Mouse (Mus musculus) C2C12 (cell line): ENCODE data around the gene Simc1.

Experiments used
- CEBPB ChIP-seq: IDR thresholded peaks from one replicate; pipeline ENCODE4 v1.6.1; 2011; ENCODE audit warnings: low read depth, mild to moderate bottlenecking, control low read depth, moderate library complexity
- CTCF ChIP-seq: IDR thresholded peaks from one replicate; pipeline ENCODE4 v1.5.1; 2011; ENCODE audit not compliant: control insufficient read depth, insufficient read depth, insufficient read length
- MAX ChIP-seq: IDR thresholded peaks from one replicate; pipeline ENCODE4 v1.6.1; 2011; ENCODE audit warnings: mild to moderate bottlenecking, control low read depth
- MYOD1 ChIP-seq: IDR thresholded peaks from one replicate; pipeline ENCODE4 v1.6.1; 2011; ENCODE audit warnings: low read depth; ENCODE audit not compliant: control insufficient read depth, insufficient read length

DNA sequence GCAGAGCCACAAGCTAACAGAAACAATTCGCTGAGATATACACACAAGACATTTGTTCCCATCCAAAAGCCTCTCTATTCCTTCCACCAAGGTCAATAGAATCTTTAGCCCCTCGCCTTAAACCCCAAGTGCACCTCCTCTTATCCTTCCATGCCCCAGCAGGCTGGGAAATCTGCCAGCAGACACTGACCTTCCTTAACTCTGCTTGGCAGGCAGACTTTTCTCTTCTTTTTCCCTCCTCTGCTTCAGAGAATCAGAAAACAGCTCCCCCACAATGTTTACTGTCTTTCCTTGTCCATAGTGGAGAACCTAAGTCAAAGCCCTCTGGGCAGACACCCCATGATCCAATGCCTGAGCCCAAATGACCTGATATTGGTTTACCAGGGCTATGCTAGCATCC, 28.6 kb upstream of the Simc1 start:
- TF ChIP-seq CEBPB (no peak), MAX (no peak), CTCF (no peak), MYOD1 (no peak)
